Mouse (Mus musculus): ENCODE data around the gene Ddx27. TPM values are rescaled to one million over a fixed set of nuclear protein-coding genes. Genes with fewer than 3 reads are reported as not detected.

Gene Ddx27
- polyA plus RNA-seq (2014; fragmentation: Illumina TruSeq; extraction: RNeasy Lipid Tissue Mini Kit (QIAGEN cat#74804); ENCODE audit: low read depth, low replicate concordance): 12.1 TPM

GRCm38 (mm10) chr2:167014702-167015381 is at the start of gene Ddx27:
Ddx27 (plus strand) TSS chr2:167015193.

GRCm38 (mm10) chr2:166995796-166996532 is 19.0 kb upstream of the Ddx27 start, which contains the start of gene Stau1:
Stau1 (minus strand) TSS chr2:166996299.

GRCm38 (mm10) chr2:167062965-167063880 is 48.2 kb downstream of the Ddx27 start, which contains the start of gene Znfx1:
Znfx1 (minus strand) TSS chr2:167063015.

Other genes with a start within 250 kb of the Ddx27 start
- 0.82 TPM for gene Trp53rkb, start 222.7 kb upstream of the Ddx27 start, polyA plus RNA-seq (2014; fragmentation: Illumina TruSeq; extraction: RNeasy Lipid Tissue Mini Kit (QIAGEN cat#74804); ENCODE audit: low read depth, low replicate concordance)
- gene Arfgef2, start 209.6 kb upstream of the Ddx27 start, polyA plus RNA-seq (2014; fragmentation: Illumina TruSeq; extraction: RNeasy Lipid Tissue Mini Kit (QIAGEN cat#74804); ENCODE audit: low read depth, low replicate concordance): 33.8 TPM
- gene Cse1l, start 109.2 kb upstream of the Ddx27 start, polyA plus RNA-seq (2014; fragmentation: Illumina TruSeq; extraction: RNeasy Lipid Tissue Mini Kit (QIAGEN cat#74804); ENCODE audit: low read depth, low replicate concordance): 403 TPM
- 55.1 TPM for gene Stau1, start 18.9 kb upstream of the Ddx27 start, polyA plus RNA-seq (2014; fragmentation: Illumina TruSeq; extraction: RNeasy Lipid Tissue Mini Kit (QIAGEN cat#74804); ENCODE audit: low read depth, low replicate concordance)
- 5.8 TPM for gene Znfx1, start 47.8 kb downstream of the Ddx27 start, polyA plus RNA-seq (2014; fragmentation: Illumina TruSeq; extraction: RNeasy Lipid Tissue Mini Kit (QIAGEN cat#74804); ENCODE audit: low read depth, low replicate concordance)
- gene Kcnb1, start 175.0 kb downstream of the Ddx27 start, polyA plus RNA-seq (2014; fragmentation: Illumina TruSeq; extraction: RNeasy Lipid Tissue Mini Kit (QIAGEN cat#74804); ENCODE audit: low read depth, low replicate concordance): 3.5 TPM
- gene Ptgis, start 225.4 kb downstream of the Ddx27 start, polyA plus RNA-seq (2014; fragmentation: Illumina TruSeq; extraction: RNeasy Lipid Tissue Mini Kit (QIAGEN cat#74804); ENCODE audit: low read depth, low replicate concordance): 3.0 TPM

Measured in adrenal gland, adult 10 weeks (tissue).